Mouse (Mus musculus) liver, adult (tissue): ENCODE results near the gene Ankrd31.

Source experiments
- GATA4 ChIP-seq: IDR thresholded peaks from 2 replicates; pipeline ENCODE4 v1.6.1; 2014; ENCODE audit warnings: mild to moderate bottlenecking, low read length; ENCODE audit not compliant: insufficient replicate concordance

Gene Ankrd31

DNA sequence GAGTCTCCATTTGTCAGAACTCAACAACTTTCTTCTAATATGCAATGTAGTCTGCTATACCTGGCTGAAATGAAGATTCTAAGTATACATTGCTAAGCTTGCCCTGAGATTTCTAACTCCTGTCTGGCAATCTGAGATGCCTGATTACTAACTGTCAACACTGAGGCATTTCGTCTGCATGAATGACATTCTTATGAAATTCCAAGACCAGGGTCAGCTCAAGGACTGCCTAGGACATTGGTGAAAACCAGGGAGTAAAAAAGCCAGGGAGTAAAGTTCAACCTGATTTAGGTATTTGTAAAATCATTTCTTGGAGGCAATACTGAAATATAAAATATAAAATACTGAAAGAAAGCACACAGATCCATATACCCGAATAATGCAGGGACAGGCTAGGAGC, 45.4 kb downstream of the Ankrd31 start:
- TF ChIP-seq GATA4: no peak

DNA sequence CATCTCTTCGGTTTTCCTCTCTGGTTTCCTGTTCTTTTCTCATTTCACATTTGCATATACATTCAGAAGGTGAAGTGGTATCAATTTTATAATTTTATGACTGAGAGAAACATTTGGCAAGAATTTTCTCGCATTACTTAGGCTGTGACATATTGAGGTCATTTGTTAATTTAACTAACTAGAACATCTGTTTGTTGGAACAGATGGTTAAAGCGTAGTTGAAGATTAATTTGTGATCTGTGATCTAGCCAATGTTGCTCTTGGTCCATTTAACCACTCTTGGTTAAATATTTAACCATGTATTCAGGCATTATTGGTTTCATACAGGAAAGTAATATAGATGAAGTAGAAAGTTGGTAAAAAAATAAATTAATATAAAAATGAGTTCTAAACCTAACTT, 47.2 kb downstream of the Ankrd31 start:
- TF ChIP-seq GATA4: no peak

DNA sequence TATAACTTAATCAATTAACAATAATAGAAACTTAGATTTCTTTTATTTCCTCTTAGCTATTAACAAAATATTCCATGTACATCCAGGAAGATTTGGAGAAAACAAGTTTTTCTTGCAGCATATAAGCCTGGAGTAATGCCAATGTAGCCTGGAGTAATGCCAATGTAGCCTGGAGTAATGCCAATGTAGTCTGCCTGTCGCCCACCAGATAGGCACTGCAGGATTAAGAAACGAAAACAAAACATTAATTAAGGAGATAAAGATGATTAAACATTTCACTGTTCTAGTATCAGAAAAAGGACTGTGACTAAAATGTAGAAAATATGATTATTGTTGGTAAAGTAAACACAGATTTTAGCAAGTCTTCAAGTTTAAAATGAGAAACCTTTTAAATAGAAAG, 49.4 kb downstream of the Ankrd31 start:
- TF ChIP-seq GATA4: no peak

DNA sequence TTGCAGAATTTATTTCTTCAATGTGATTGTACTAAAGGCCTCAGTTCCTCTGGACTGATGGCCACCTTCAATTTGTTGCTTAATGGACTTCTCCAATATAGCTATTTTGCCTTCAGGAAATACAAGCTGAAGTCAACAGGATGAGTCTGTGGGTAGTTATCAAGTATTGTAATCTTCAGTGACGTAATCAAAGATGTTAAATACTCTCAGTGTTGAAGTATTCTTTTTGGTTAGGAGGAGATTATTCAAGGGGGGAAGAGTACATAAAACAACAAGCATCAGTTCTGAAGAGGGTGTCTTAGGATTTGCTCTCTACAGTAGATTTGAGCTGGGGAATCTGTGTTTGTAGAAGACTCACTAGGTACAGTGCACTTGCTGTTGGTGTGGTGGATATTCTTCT, 101.7 kb downstream of the Ankrd31 start:
- no peak for TF ChIP-seq GATA4

DNA sequence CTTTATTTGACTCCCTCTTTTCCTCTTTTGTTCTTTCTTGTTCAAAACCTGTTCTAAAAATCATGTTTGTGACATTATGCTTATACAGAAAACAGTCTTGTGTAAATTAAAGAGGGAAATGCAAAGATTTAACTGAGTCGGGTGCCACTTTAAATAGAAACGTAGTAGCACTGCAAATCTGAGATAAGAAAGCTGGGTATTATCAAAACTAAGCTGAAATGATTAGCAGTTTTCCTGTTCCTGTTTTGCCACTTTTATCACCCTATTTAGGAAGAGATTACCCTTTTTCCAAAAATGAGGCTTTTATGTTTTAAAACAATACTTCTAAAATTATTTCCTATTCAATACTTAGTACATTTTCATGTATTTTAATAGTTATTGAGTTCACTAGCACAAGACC, 104.1 kb downstream of the Ankrd31 start:
- TF ChIP-seq GATA4: no peak

DNA sequence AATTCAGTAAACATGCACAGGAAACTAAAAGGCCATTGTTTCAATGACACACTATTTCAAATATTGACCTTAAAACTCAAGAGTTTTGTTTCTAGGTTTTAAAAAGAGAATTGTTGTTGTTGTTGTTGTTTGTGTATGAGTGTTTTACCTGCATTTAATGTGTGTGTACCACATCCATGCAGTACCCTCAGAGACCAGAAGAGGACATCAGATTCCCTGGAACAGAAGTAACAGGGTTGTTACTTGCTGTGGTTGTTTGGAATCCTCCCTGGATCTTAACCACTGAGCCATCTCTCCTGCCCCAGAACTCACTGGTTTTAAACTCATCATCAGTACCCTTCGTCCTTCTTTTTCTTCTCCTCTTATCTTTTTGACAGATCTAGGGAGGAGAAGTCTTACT, 105.2 kb downstream of the Ankrd31 start:
- TF ChIP-seq GATA4: no peak

DNA sequence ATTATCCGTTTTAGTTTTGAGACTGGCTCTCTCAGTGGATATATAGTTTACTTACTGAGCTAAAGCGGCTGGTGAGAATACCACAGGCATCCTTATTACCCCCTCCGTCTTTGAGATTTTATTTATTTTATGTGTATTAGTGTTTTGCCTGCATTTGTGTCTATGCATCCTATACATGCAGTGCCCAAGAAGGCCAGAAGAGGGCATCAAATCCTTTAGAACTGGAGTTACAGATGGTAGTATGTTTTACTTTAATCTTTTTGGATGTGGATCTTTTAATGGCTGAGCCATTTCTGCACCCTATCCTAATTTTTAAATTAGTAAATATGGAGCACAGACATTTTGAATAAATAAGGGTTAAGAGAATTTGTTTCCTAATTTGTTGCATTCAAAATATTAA, 107.1 kb downstream of the Ankrd31 start:
- no peak for TF ChIP-seq GATA4

DNA sequence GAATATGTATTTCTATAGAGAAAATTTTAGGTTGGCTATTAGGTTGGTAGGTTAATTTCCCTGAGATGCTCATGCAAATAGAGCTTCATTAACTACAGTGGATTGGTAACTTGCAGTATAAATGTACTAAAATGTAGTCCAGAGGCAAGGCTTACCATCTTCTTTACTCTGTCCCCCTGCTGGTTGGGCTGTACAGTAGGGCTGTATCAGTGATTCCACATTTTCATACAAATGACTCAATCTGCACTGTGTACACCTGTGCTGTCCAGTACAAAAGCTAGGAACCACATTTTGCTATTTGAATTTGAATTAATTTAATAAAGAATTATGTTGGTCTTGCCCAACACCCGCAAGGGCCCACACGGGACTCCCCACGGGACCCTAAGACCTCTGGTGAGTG, 111.1 kb downstream of the Ankrd31 start:
- TF ChIP-seq GATA4: no peak

DNA sequence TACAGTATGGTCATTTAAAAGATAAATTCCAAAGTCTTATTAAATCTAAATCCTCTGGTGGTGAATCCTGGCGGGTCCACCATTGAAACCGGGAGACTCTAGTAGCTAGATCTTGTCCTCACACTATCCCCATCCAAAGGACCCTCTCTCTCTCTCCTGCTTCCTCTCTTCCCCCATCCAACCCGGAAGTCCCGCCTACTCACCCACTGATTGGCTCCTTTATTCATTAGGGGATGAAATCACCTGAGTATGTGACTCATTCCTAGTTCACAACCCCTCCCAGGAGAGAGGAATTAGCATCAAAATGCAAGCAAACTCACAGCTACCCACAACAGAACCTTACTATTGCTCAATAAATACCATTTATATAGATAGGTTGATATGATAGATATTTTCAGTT, 122.7 kb downstream of the Ankrd31 start:
- TF ChIP-seq GATA4: no peak

DNA sequence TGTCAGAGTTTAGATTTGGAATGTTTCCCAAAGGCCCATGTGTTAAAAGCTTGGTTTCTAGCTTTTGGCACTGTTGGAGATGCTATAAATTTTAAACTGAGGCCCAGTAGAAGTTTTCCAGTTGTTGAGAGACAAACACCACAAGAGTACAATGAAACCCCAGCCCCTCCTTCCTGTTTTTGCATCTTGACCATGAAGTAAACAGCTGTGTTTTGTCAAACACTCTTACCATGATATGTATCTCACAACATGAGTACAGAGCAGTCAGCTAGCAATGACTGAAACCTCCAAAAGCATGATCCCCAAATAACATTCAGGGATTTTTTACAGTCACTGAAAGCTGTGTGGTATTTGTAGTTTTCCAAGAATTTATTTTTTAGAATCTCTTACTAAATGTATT, 126.0 kb downstream of the Ankrd31 start:
- no peak for TF ChIP-seq GATA4

DNA sequence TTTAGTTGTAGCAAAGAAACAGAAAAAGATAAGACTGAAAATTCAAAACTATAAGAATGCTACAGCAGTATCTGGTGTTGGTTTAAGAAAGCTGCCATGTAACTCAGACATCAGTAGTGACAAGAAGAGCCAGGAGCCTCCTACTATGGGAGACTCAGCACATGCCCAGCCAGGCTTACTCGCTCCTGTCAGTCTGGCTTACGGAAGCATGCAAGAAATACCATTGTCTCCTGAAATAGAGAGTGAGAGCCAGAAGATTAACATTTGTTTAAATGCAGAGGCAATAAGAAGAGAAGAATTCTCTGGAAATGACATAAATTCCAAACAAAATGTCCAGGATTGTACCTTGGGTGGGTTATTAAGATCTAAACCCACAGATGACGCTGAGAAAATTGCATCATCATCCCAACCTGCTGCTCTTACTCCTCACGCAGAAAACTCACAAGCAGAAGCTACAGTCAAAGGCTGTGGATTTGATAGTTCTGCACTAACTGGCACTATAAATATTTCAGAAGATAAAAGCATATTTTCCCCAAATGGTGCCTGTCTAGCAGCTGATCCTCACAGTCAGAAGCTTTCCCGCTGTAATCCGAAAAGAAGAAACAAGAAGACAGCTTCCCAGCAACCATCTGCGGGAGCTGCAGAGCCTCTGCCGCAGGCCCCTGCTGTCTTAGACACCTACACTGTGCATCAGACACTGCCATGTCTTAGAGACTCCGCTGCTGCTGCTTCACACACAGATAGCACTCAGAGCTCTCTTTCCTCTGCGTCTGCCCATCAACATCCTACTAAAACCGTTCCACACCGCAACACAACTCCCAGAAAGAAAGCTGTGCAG, 130.4 kb downstream of the Ankrd31 start:
- no peak for TF ChIP-seq GATA4

DNA sequence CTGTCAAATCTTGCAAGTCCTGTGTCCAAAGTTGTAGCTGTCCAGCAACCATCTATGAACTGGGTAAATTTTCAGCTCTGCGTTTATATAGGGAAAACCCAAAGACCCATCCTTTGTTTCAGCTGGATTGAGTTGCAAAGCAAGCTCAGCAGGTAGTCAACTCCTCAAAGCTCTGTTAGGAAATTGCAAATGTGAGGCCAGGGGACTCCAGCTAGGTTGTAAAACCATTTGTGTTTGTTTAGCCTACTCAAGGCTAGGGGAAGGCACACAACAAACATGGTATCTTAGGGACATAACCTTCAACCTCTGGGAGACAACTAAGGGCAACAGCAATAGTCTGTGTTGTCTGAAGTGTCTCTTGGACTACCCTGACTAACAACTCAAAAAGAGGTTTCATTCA, 136.5 kb downstream of the Ankrd31 start:
- TF ChIP-seq GATA4: no peak

DNA sequence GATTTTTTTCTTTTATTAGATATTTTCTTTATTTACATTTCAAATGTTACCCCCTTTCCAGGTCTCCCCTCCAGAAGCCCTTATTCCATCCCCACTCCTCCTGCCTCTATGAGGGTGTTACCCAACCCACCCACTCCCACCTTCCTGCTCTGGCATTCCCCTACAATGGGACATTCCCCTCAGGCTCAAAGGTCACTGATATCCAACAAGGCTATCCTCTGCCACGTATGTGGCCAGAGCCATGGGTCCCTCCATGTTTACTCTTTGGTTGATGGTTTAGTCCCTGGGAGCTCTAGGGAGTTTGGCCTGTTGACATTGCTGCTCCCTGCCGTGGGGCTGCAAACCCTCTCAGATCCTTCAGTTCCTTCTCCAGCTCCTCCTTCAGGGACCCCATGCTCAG, 141.9 kb downstream of the Ankrd31 start:
- no peak for TF ChIP-seq GATA4

DNA sequence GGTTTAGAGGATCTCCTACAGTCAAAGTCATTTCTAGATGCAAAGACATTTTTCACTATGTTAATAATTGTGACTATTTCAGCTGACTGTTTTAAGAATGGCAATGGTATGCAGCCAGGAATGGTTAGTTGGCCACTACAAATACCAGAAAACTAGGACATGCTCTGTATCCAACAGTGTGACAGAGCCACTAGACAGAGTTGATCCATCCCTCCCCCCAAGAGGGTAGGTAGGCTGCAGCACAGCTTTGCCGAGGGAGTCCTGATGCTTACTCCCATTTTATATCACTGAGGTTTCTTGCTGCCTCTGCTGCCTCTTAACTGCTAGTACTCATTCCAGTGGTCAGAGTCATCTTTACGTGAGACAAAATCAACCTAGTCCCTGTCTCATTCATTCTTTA, 147.1 kb downstream of the Ankrd31 start:
- TF ChIP-seq GATA4: no peak

DNA sequence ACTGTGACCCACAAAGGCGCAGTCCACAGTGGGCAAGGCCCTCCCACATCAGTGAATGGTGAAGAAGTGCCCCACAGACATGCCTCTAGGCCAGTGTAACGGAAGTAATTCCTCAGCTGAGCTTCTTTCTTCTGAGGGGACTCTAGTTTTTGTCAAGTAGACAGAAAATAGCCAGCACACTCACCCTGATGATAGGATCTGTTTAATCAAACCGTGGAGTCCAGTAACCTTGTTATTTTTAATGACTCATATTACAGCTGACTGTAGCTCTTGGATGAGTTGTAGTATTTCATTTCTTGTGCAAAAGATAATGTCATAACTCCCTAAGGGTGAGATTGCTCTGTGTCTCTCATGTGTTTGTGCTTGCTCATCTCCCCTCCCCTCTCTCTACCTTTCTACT, 158.6 kb downstream of the Ankrd31 start:
- TF ChIP-seq GATA4: no peak

DNA sequence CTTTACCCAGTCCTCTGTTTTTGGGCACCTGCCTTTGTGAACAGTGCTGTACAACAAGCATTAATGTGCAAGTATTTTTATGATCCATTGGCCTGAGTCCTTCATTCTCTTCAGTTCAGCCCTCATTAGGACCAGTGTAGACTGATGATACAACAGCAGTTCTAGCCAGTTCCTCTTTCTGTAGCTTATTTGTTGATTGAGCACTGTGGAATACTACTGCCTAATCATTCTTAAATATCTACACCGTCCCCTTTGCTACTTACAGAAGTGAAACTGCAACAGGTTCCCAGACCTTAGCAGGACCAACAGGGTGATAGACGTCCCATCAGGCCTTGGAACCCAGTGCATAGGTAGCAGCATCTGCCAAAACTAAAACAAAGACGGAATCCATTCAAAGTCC, 163.1 kb downstream of the Ankrd31 start:
- no peak for TF ChIP-seq GATA4
